Mouse (Mus musculus) mouse embryonic stem cell (cell line): ENCODE measurements around the gene Gpr19.

Experiments used
- in situ Hi-C, 2 experiments: fragments of 300-500 bp; cut with MboI; formaldehyde crosslinking; loops; 1 replicate in 1 of 2; 3 replicates in 1 of 2; pipeline ENCODE4 v1.14.3; 2019 to 2020; ENCODE audit warnings: low sequenced_read_pairs in 2 of 2, low pct_unique_long_range_greater_than_20kb in 1 of 2, mixed read lengths in 1 of 2; ENCODE audit not compliant: unreplicated experiment in 1 of 2

Gene Gpr19

GRCm38 (mm10) chr6:134925673-134926337 lies 27.4 kb upstream of the Gpr19 start:
- in situ Hi-C loops, result no loop called here

DNA sequence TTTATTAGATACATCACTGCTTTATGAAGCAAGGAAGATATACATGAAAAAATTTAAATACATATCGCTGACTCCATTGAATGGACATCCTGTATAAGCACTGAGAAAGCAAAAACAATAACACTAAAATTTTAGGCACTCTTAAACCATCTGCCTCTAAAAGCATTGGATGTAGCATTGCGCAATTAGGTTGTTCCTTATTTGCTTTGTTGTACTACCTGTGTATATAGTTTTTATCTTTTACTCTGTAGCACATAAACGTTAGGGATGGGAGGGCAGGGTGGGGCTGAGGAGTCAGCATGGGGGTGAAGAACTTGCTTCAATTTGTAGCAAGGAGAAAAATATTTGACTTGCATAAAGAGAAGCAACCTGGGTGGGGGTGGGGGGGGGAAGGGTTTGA lies 25.9 kb upstream of the Gpr19 start:
- in situ Hi-C loops, result no loop called here

GRCm38 (mm10) chr6:134923670-134924069 lies 25.3 kb upstream of the Gpr19 start:
- in situ Hi-C loops, result no loop called here

DNA sequence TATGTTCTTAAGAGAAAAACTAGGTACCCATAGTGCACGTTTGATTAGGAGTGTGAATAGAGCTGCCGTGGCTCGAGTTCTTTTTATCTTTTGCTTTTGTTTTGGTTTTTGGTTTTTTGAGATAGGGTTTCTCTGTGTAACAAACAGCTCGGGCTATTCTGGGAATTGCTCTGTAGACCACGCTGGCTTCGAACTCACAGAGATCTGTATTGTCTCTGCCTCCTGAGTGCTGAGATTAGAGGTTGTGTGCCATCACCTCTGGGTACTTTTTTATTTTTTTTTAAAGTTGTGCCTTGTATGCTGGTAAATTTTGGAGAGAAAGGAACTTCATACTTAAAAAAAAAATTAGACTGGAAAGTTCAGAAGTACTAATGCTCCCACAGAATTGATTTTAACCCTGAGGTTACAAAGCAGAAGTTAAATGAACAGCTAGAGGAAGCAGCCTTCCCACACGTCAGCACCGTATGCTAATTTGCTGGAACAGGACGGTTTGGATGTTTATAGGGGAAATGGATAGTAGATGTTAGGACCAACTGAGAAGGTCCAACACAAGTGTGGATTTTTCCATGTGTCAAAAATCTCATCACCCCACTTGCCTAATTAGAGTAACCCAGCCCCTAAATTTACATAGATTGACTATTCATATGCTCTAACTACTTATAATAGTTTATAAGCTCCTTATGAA lies 24.3 kb upstream of the Gpr19 start:
- in situ Hi-C loops, result no loop called here

DNA sequence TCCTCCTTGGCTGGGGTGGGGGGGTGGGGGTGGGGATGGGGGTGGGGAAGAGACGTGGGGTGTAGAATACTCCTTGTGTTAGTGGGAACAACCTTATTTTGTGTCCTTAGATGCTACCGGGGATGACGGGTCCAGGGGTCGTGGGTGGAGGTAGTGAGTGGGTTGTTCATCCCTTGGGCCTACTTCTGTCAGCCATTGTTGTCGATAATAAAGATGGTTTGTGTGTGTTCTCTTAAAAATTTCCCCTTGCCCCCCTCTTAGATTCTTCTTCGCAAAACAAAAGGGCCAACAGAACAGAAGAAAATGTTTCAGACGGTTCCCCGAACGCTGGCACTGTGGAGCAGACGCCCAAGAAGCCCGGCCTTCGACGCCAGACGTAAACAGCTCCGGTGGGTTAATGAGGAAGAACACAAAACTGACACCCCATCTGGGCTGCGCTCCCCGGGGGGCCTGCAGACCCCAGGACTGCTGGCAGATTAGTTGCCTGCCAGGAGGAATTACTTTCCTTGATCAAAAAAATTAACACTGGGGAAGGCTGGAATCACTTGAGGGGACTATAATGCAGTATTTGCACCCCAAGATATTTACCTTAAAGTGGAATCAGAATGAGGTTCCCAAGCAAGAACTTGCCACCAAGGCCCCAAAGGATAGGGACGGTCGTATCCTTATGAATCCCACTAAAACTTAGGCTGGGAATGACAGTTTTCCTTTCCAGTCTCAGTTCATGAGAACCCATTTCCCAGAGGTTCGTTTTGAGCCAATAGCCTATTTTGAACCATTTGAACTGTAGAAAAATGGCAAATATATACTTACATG lies 23.5 kb upstream of the Gpr19 start:
- in situ Hi-C loops, result no loop called here

- in situ Hi-C loops, result no loop called here
These were observed 22.8 kb upstream of the Gpr19 start for GRCm38 (mm10) chr6:134921014-134921694.

- in situ Hi-C loops, result no loop called here
These were observed 22.0 kb upstream of the Gpr19 start, which contains the start of gene Cdkn1b for GRCm38 (mm10) chr6:134920190-134921013. Gene Cdkn1b, plus strand, starts transcription at chr6:134920401.

- in situ Hi-C loops, result no loop called here
These were observed 21.3 kb upstream of the Gpr19 start for GRCm38 (mm10) chr6:134919511-134920189.

DNA sequence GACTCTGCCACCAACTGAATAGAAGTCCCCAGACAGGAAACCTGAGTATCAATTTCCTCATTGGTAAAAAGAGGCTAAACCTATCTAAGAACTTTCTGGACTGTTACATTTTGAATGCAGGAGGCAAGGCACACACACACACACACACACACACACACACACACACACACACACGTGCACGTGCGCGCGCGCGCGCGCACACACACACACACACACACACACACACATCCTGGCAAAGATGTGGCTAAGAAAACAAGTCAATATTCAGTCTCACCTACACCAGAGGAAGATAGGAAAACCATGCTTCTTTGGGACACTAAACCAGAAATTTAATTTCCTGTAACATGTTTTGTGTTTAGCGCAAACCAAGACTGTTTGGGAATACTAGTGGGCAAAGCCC lies 20.4 kb upstream of the Gpr19 start:
- in situ Hi-C loops, result no loop called here

- in situ Hi-C loops, result no loop called here
These were observed 18.7 kb upstream of the Gpr19 start for GRCm38 (mm10) chr6:134917087-134917486.

GRCm38 (mm10) chr6:134916641-134917040 lies 18.3 kb upstream of the Gpr19 start:
- in situ Hi-C loops, result no loop called here

DNA sequence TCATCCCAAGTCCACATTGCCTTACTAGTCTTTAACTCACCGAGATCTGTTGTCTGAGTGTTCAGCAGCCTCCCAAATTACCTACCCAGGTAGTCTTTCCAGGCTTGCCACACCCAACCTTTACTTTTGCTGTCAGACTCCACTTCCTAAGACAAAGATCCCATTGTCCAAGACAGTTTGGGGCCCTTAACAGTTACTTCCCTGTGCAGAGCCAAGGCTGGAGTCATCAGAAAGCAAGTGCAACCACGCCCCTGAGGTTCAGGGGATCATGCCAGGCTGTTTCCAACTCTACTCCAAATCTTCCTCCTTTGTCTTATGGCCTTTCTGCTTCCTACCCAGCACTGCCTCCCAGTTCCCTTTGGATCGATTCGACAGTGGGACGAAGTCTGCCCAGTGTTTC lies 16.1 kb upstream of the Gpr19 start:
- in situ Hi-C loops, result no loop called here

GRCm38 (mm10) chr6:134905811-134906210 lies 7.4 kb upstream of the Gpr19 start:
- in situ Hi-C loops, result no loop called here

DNA sequence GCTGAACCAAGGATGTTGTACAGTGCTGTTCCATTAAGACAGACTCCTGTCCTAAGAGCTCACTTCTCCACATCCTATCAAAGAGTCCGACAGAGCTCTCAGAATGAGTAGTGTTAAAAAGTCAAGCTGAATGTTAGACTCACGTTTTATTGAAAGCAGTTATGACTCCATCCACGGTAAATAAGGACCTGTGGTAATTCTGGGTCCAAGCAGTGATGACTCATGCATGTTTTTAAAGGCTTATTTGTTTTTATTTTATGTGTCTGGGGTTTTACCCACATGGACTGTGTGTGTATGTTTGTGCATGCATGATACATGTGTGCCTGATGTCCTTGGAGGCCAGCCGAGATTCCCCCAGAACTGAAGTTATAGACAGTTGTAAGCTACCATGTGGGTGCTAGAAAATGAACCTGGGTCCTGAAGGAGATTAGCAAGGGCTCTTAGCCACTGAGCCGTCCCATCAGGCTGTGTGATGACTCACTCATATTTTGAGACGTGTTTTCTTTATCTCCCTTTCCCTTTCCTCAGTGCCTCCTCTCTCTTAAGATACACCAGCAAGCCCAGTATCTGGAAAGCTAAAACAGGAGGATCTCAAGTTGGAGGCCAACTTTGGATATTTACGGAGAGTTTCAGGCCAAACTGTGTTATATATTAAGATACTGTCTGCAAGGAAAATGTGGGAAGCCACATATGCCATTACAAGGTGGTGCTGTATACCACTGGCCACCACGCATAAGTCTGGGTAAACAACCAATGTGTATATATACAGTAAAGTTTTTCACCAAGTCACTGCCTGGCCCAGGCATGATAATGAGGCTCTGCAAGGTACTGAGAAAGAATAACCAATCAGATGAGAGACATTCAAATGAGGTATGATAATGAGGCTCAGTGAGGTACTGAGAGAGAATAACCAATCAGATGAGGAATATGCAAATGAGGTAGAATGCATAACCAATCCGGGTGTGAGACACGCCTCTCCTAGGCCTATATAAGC lies 5.8 kb upstream of the Gpr19 start:
- in situ Hi-C loops, result no loop called here

GRCm38 (mm10) chr6:134903368-134903767 lies 5.0 kb upstream of the Gpr19 start:
- in situ Hi-C loops, result no loop called here

GRCm38 (mm10) chr6:134897443-134898094 lies 809 bp downstream of the Gpr19 start:
- in situ Hi-C loops, result no loop called here
